In genomic region chr5:137610056-137610455, GRCm38 (mm10) we compare ENCODE assay signal across 12 mouse cellular contexts. TPM values are rescaled to one million over a fixed set of nuclear protein-coding genes. Genes with fewer than 3 reads are reported as not detected.
DNase-seq lines count a peak whose midpoint lies in the region; ATAC-seq and TF ChIP-seq lines count a peak whose summit lies in the region.
"Had no signal": no experiment of that assay in that cellular context is flagged by ENCODE, and none has a peak within 500 bp of the region (broad histone marks: within the 10 kb centered on the region; RNA-seq: fewer than 3 reads in every experiment).

No protein-coding gene starts in this region.

- TF ChIP-seq CTCF in E14TG2a.4 (conservative IDR thresholded peaks at IDR 0.05; ENCODE audit: low read length): no peak

- no peak for DNase-seq in hindbrain, embryonic 14.5 days (ENCODE audit: low spot score)
- DNase-seq in hindbrain, embryonic 11.5 days (ENCODE audit: low spot score): no peak
- no peak for DNase-seq in embryonic facial prominence, embryonic 10.5 days (ENCODE audit: low spot score)
- DNase-seq in left cerebral cortex, adult 11 months (ENCODE audit: low spot score): no peak
- no peak for DNase-seq in right cerebral cortex, postnatal 25 days
- DNase-seq: thymus, adult 2 months had no signal

- H3K27ac ChIP-seq in hindbrain, embryonic 14.5 days: no peak overlapping the region
- H3K27ac ChIP-seq in hindbrain, embryonic 11.5 days (ENCODE audit: low read depth, low read length): no peak overlapping the region
- peak overlapping the region; percentile 97 for H3K27ac ChIP-seq in embryonic facial prominence, embryonic 10.5 days (replicated peaks)
- peak overlapping the region; percentile 96 for H3K27ac ChIP-seq in limb, embryonic 15.5 days
- H3K27ac ChIP-seq: macrophage had no signal

- no peaks in the 10 kb centered on the region for H3K36me3 ChIP-seq in hindbrain, embryonic 14.5 days (replicated peaks; ENCODE audit: control insufficient read depth, insufficient read depth)
- no peaks in the 10 kb centered on the region for H3K36me3 ChIP-seq in hindbrain, embryonic 11.5 days (ENCODE audit: control insufficient read depth, insufficient read depth, low read length)
- peaks cover 30% of the 10 kb centered on the region for H3K36me3 ChIP-seq in E14TG2a.4 (ENCODE audit: insufficient read depth, low read length)
- peaks cover 35% of the 10 kb centered on the region for H3K36me3 ChIP-seq in embryonic facial prominence, embryonic 10.5 days (replicated peaks)
- peaks cover 24% of the 10 kb centered on the region for H3K36me3 ChIP-seq in limb, embryonic 15.5 days
- H3K36me3 ChIP-seq: hindbrain, embryonic 15.5 days had no signal

- whole genome bisulfite sequencing in hindbrain, embryonic 14.5 days: 81% methylated on average over 4 of the region's 4 CpGs
- 62% methylated on average over 4 of the region's 4 CpGs for WGBS in hindbrain, embryonic 11.5 days
- 56% methylated on average over 4 of the region's 4 CpGs for WGBS in embryonic facial prominence, embryonic 10.5 days
- 46% methylated on average over 4 of the region's 4 CpGs for WGBS in limb, embryonic 15.5 days

- H3K9me3 ChIP-seq in hindbrain, embryonic 14.5 days (ENCODE audit: control insufficient read depth, low read length): no peaks in the 10 kb centered on the region
- H3K9me3 ChIP-seq in hindbrain, embryonic 11.5 days (ENCODE audit: control insufficient read depth, low read length): no peaks in the 10 kb centered on the region
- no peaks in the 10 kb centered on the region for H3K9me3 ChIP-seq in E14TG2a.4 (ENCODE audit: low read length)
- no peaks in the 10 kb centered on the region for H3K9me3 ChIP-seq in embryonic facial prominence, embryonic 10.5 days
- H3K9me3 ChIP-seq in limb, embryonic 15.5 days: no peaks in the 10 kb centered on the region
- H3K9me3 ChIP-seq: hindbrain, embryonic 15.5 days had no signal

- H3K27me3 ChIP-seq in hindbrain, embryonic 14.5 days (ENCODE audit: control insufficient read depth, insufficient read depth, low read length): peaks cover 12% of the 10 kb centered on the region; the same call in 1 of the 2 replicates
- peaks cover 2% of the 10 kb centered on the region; the same call in 1 of the 2 replicates for H3K27me3 ChIP-seq in hindbrain, embryonic 11.5 days (ENCODE audit: control insufficient read depth, insufficient read depth, low read length)
- no peaks in the 10 kb centered on the region for H3K27me3 ChIP-seq in E14TG2a.4 (ENCODE audit: insufficient read depth, low read length)
- H3K27me3 ChIP-seq in embryonic facial prominence, embryonic 10.5 days (replicated peaks; ENCODE audit: low read depth, poor library complexity, severe bottlenecking): peaks cover 21% of the 10 kb centered on the region
- no peaks in the 10 kb centered on the region for H3K27me3 ChIP-seq in limb, embryonic 15.5 days

- 0 out of 2 replicates have a peak, but pooled peaks cover 7% of the 10 kb centered on the region for H3K4me1 ChIP-seq in hindbrain, embryonic 14.5 days (replicated peaks; ENCODE audit: control insufficient read depth, insufficient read depth, low read length)
- peaks cover 13% of the 10 kb centered on the region; the same call in 1 of the 2 replicates for H3K4me1 ChIP-seq in hindbrain, embryonic 11.5 days (replicated peaks; ENCODE audit: control insufficient read depth, insufficient read depth, low read length)
- H3K4me1 ChIP-seq in E14TG2a.4 (replicated peaks; ENCODE audit: low read depth, low read length): peaks cover 92% of the 10 kb centered on the region
- H3K4me1 ChIP-seq in embryonic facial prominence, embryonic 10.5 days: peaks cover 69% of the 10 kb centered on the region
- peaks cover 64% of the 10 kb centered on the region for H3K4me1 ChIP-seq in limb, embryonic 15.5 days

- no peak overlapping the region; the same call in 1 of the 2 replicates for H3K4me3 ChIP-seq in hindbrain, embryonic 14.5 days (replicated peaks; ENCODE audit: low read length)
- no peak overlapping the region for H3K4me3 ChIP-seq in hindbrain, embryonic 11.5 days (ENCODE audit: low read depth, low read length)
- H3K4me3 ChIP-seq in E14TG2a.4 (replicated peaks; ENCODE audit: low read length): peak overlapping the region; percentile 80
- H3K4me3 ChIP-seq in embryonic facial prominence, embryonic 10.5 days: peak overlapping the region; percentile 57
- H3K4me3 ChIP-seq in limb, embryonic 15.5 days: peak overlapping the region; percentile 45
- H3K4me3 ChIP-seq: erythroblast, embryonic 14.5 days; hindbrain, embryonic 15.5 days had no signal

- no peak overlapping the region for H3K9ac ChIP-seq in hindbrain, embryonic 14.5 days
- no peak overlapping the region; the same call in 1 of the 2 replicates for H3K9ac ChIP-seq in hindbrain, embryonic 11.5 days (ENCODE audit: low read depth, low read length)
- H3K9ac ChIP-seq in limb, embryonic 15.5 days: peak overlapping the region; percentile 18; the same call in 1 of the 2 replicates
- H3K9ac ChIP-seq: hindbrain, embryonic 15.5 days had no signal

- ATAC-seq in hindbrain, embryonic 14.5 days (ENCODE audit: low FRiP score): no peak
- ATAC-seq in hindbrain, embryonic 11.5 days (ENCODE audit: low FRiP score): no peak
- no peak for ATAC-seq in limb, embryonic 15.5 days (ENCODE audit: insufficient number of reproducible peaks, low FRiP score, low TSS enrichment, low read depth)
- no peak for ATAC-seq in erythroblast, adult 5-6 weeks (replicated peaks; ENCODE audit: low FRiP score, poor library complexity, severe bottlenecking)

- H3K4me2 ChIP-seq in hindbrain, embryonic 14.5 days (replicated peaks): peak overlapping the region; percentile 12; the same call in 1 of the 2 replicates
- H3K4me2 ChIP-seq in hindbrain, embryonic 11.5 days (replicated peaks; ENCODE audit: low read depth, low read length): no peak overlapping the region
- H3K4me2 ChIP-seq in limb, embryonic 15.5 days: peak overlapping the region; percentile 54
- H3K4me2 ChIP-seq: hindbrain, embryonic 15.5 days had no signal

RNA-seq across cellular contexts. Expression of gene Pcolce, which starts 3.5 kb away (rescaled TPM):
- polyA plus RNA-seq in hindbrain, embryonic 14.5 days (2014; fragmentation: Nextera tagmentation; extraction: Ambion mirVana): 23.9 and 28.5 TPM in 2 replicates
- polyA plus RNA-seq in hindbrain, embryonic 11.5 days (2014; fragmentation: Nextera tagmentation; extraction: Ambion mirVana): 67.0 and 87.3 TPM in 2 replicates
- polyA plus RNA-seq in embryonic facial prominence, embryonic 10.5 days (2016; fragmentation: Nextera tagmentation; extraction: Ambion mirVana): 122 and 128 TPM in 2 replicates
- 303 and 362 TPM in 2 replicates for polyA plus RNA-seq in limb, embryonic 15.5 days (2015; fragmentation: Nextera tagmentation; extraction: Ambion mirVana)
- total RNA-seq in erythroblast, adult 5-6 weeks (2015; ENCODE audit: low replicate concordance): not detected in 2 replicates
- total RNA-seq in erythroblast, adult 5-6 weeks (2017; ENCODE audit: low replicate concordance): not detected in 2 replicates

RNA-seq across cellular contexts. Expression of gene Mospd3, which starts 9.2 kb away (rescaled TPM):
- 81.7 and 85.4 TPM in 2 replicates for polyA plus RNA-seq in hindbrain, embryonic 14.5 days (2014; fragmentation: Nextera tagmentation; extraction: Ambion mirVana)
- 22.6 and 22.9 TPM in 2 replicates for polyA plus RNA-seq in hindbrain, embryonic 11.5 days (2014; fragmentation: Nextera tagmentation; extraction: Ambion mirVana)
- polyA plus RNA-seq in embryonic facial prominence, embryonic 10.5 days (2016; fragmentation: Nextera tagmentation; extraction: Ambion mirVana): 15.9 and 17.2 TPM in 2 replicates
- 40.6 and 41.8 TPM in 2 replicates for polyA plus RNA-seq in limb, embryonic 15.5 days (2015; fragmentation: Nextera tagmentation; extraction: Ambion mirVana)
- 18.6 and 37.2 TPM in 2 replicates for total RNA-seq in erythroblast, adult 5-6 weeks (2015; ENCODE audit: low replicate concordance)
- total RNA-seq in erythroblast, adult 5-6 weeks (2017; ENCODE audit: low replicate concordance): 0.43 TPM in 1 of 2 replicates, not detected in the other

RNA-seq across cellular contexts. Expression of gene Fbxo24, which starts 18.7 kb away (rescaled TPM):
- 0.12 TPM in 1 of 2 replicates, not detected in the other for polyA plus RNA-seq in hindbrain, embryonic 14.5 days (2014; fragmentation: Nextera tagmentation; extraction: Ambion mirVana)
- polyA plus RNA-seq in hindbrain, embryonic 11.5 days (2014; fragmentation: Nextera tagmentation; extraction: Ambion mirVana): 0.15 and 0.27 TPM in 2 replicates
- 0.17 and 0.36 TPM in 2 replicates for polyA plus RNA-seq in embryonic facial prominence, embryonic 10.5 days (2016; fragmentation: Nextera tagmentation; extraction: Ambion mirVana)
- 0.09 TPM in 1 of 2 replicates, not detected in the other for polyA plus RNA-seq in limb, embryonic 15.5 days (2015; fragmentation: Nextera tagmentation; extraction: Ambion mirVana)
- not detected in 2 replicates for total RNA-seq in erythroblast, adult 5-6 weeks (2015; ENCODE audit: low replicate concordance)
- total RNA-seq in erythroblast, adult 5-6 weeks (2017; ENCODE audit: low replicate concordance): not detected in 2 replicates
- polyA plus RNA-seq: erythroblast, embryonic 14.5 days; macrophage had no signal

RNA-seq across cellular contexts. Expression of gene Lrch4, which starts 18.9 kb away (rescaled TPM):
- 19.0 and 23.4 TPM in 2 replicates for polyA plus RNA-seq in hindbrain, embryonic 14.5 days (2014; fragmentation: Nextera tagmentation; extraction: Ambion mirVana)
- 25.9 and 28.5 TPM in 2 replicates for polyA plus RNA-seq in hindbrain, embryonic 11.5 days (2014; fragmentation: Nextera tagmentation; extraction: Ambion mirVana)
- 36.7 and 46.5 TPM in 2 replicates for polyA plus RNA-seq in embryonic facial prominence, embryonic 10.5 days (2016; fragmentation: Nextera tagmentation; extraction: Ambion mirVana)
- 32.8 and 34.1 TPM in 2 replicates for polyA plus RNA-seq in limb, embryonic 15.5 days (2015; fragmentation: Nextera tagmentation; extraction: Ambion mirVana)
- 9.0 and 27.2 TPM in 2 replicates for total RNA-seq in erythroblast, adult 5-6 weeks (2015; ENCODE audit: low replicate concordance)
- total RNA-seq in erythroblast, adult 5-6 weeks (2017; ENCODE audit: low replicate concordance): 10.6 and 13.9 TPM in 2 replicates

RNA-seq across cellular contexts. Expression of gene Gm20605, which starts 18.9 kb away (rescaled TPM):
- polyA plus RNA-seq in hindbrain, embryonic 14.5 days (2014; fragmentation: Nextera tagmentation; extraction: Ambion mirVana): 5.3 and 6.5 TPM in 2 replicates
- polyA plus RNA-seq in hindbrain, embryonic 11.5 days (2014; fragmentation: Nextera tagmentation; extraction: Ambion mirVana): 5.0 and 6.3 TPM in 2 replicates
- 14.2 and 14.6 TPM in 2 replicates for polyA plus RNA-seq in embryonic facial prominence, embryonic 10.5 days (2016; fragmentation: Nextera tagmentation; extraction: Ambion mirVana)
- 8.0 and 8.5 TPM in 2 replicates for polyA plus RNA-seq in limb, embryonic 15.5 days (2015; fragmentation: Nextera tagmentation; extraction: Ambion mirVana)
- 1.9 and 6.3 TPM in 2 replicates for total RNA-seq in erythroblast, adult 5-6 weeks (2015; ENCODE audit: low replicate concordance)
- 0.94 and 4.7 TPM in 2 replicates for total RNA-seq in erythroblast, adult 5-6 weeks (2017; ENCODE audit: low replicate concordance)

Comparison
In these comparisons a context has a peak if more than half of its experiments do, and no peak if none do; other contexts are left out.
1. H3K27ac ChIP-seq: peak in embryonic facial prominence, embryonic 10.5 days (single experiment) and limb, embryonic 15.5 days (single experiment); none in hindbrain, embryonic 14.5 days (single experiment) and hindbrain, embryonic 11.5 days (single experiment).
2. H3K4me3 ChIP-seq: peak in E14TG2a.4 (single experiment), embryonic facial prominence, embryonic 10.5 days (single experiment) and limb, embryonic 15.5 days (single experiment); none in hindbrain, embryonic 14.5 days (single experiment) and hindbrain, embryonic 11.5 days (single experiment).